Mouse (Mus musculus) gastrocnemius, postnatal 4 days (tissue): ENCODE data around the gene Gm14548. TPM values are rescaled to one million over a fixed set of nuclear protein-coding genes. Genes with fewer than 3 reads are reported as not detected.
"Not testable (repeated sequence)": the region's sequence is repeated elsewhere in the genome, so short reads cannot be mapped to it uniquely, and the experiment has no call there.

Source experiments
- DNase-seq, 2 experiments: peaks; one replicate each; pipeline ENCODE4 v3.0.0; 2021 to 2022; ENCODE audit warnings: low spot score in 2 of 2, mixed read lengths in 2 of 2
- long read RNA-seq, 2 experiments: library from polyadenylated mRNA; stranded (forward); transcript quantifications; one replicate each; pipeline ENCODE4 v2.0.0; 2021
- total RNA-seq, 2 experiments: library from RNA; stranded (reverse); gene quantifications; 2 replicates each; pipeline ENCODE4 v1.2.3; 2021

The Gm14548 gene
- under 1 TPM; 0.15 to 0.29 TPM for total RNA-seq
- long read RNA-seq, experiment 1 = 0 reads
- long read RNA-seq, experiment 2, partial matches to known transcripts = 0 of 1 reads
- long read RNA-seq, experiment 2, other reads (novel, unspliced or antisense) = 0 of 1 reads

GRCm38 (mm10) chr7:3898036-3898590 lies at the start of gene Gm14548:
Gm14548 (minus strand) TSS chr7:3898120.
- DNase-seq = not testable (repeated sequence)

GRCm38 (mm10) chr7:3946117-3946516 lies 48.2 kb upstream of the Gm14548 start:
- DNase-seq = no peak

GRCm38 (mm10) chr7:3940915-3941314 lies 43.0 kb upstream of the Gm14548 start:
- no peak for DNase-seq

- DNase-seq = no peak
Observed at GRCm38 (mm10) chr7:3939866-3940525, 42.1 kb upstream of the Gm14548 start.

- DNase-seq = not testable (repeated sequence)
Observed at GRCm38 (mm10) chr7:3935473-3935872, 37.6 kb upstream of the Gm14548 start.

GRCm38 (mm10) chr7:3915387-3915786 lies 17.5 kb upstream of the Gm14548 start, which contains the start of gene Lilra6:
Lilra6 (minus strand) TSS chr7:3915503.
- not testable (repeated sequence) for DNase-seq

- DNase-seq = no peak
Observed at GRCm38 (mm10) chr7:3903704-3904103, 5.8 kb upstream of the Gm14548 start.

- not testable (repeated sequence) for DNase-seq
Observed at GRCm38 (mm10) chr7:3875032-3875431, 22.9 kb downstream of the Gm14548 start.

GRCm38 (mm10) chr7:3844951-3845350 lies 53.0 kb downstream of the Gm14548 start, which contains the start of gene Pira2:
Pira2 (minus strand) TSS chr7:3845051.
- not testable (repeated sequence) for DNase-seq

GRCm38 (mm10) chr7:3837854-3838253 lies 60.1 kb downstream of the Gm14548 start:
- DNase-seq = not testable (repeated sequence)

Other genes starting within 250 kb of the Gm14548 start
- gene Leng1, start 232.3 kb downstream of the Gm14548 start, total RNA-seq = 1 to 10 TPM; 9.8 TPM
- gene Tmc4, start 220.6 kb downstream of the Gm14548 start, total RNA-seq = 1 to 10 TPM; 2.0 to 3.5 TPM
- gene Tsen34, start 205.3 kb downstream of the Gm14548 start, total RNA-seq = 10 to 100 TPM; 86.2 to 95.2 TPM
- 10 to 100 TPM; 24.9 to 25.0 TPM for gene Mboat7, start 204.6 kb downstream of the Gm14548 start, total RNA-seq
- 1,000 to 10,000 TPM in 1 of 2 experiments, 100 to 1,000 TPM in 1; 942 to 1,092 TPM for gene Rps9, start 194.1 kb downstream of the Gm14548 start, total RNA-seq
- 1 to 10 TPM; 1.9 to 2.3 TPM for gene Pirb, start 177.7 kb downstream of the Gm14548 start, total RNA-seq
- gene Gm15448, start 72.4 kb downstream of the Gm14548 start, total RNA-seq = under 1 TPM; 0.60 to 0.71 TPM
- gene Pira2, start 53.1 kb downstream of the Gm14548 start, total RNA-seq = under 1 TPM in 1 of 2 experiments, not detected in 1; 0.29 TPM
- gene Lilra6, start 17.4 kb upstream of the Gm14548 start, total RNA-seq = under 1 TPM; 0.23 to 0.34 TPM
- gene Lair1, start 165.1 kb upstream of the Gm14548 start, total RNA-seq = under 1 TPM; 0.56 to 0.70 TPM
- 1 to 10 TPM; 5.3 to 6.6 TPM for gene Ttyh1, start 221.3 kb upstream of the Gm14548 start, total RNA-seq
- gene Leng8, start 238.9 kb upstream of the Gm14548 start, total RNA-seq = 10 to 100 TPM; 62.4 to 86.4 TPM